Mouse (Mus musculus) cerebellum, adult 9-10 months (tissue): ENCODE results near the gene Thrsp.

Experiments used
- DNase-seq: peaks from one replicate; pipeline ENCODE4 v3.0.0; 2022

Thrsp gene

DNA sequence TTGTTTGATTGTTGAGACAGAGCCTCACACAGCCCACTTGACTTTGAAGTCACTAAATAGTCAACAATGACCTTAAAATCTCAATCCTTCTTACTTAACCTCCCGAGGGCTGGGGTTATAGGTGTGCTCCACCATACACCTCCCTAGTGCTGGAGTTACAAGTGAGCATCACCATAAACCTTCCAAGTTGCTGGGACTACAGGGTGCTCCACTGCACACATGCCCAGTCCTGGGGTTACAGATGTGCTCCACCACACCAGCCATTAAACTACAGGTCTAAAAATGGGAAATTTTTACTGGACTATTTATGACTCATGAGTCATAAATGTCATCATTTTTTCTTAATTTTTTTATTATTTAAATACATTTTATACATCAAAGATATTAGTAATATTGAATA lies 51.6 kb downstream of the Thrsp start:
- DNase-seq, result no peak
